Mouse (Mus musculus) CD8-positive naive resting alpha-beta T cell, adult 2 months (primary cell): Measurements from ENCODE around the gene Adprm.
"Not testable (repeated sequence)": the region's sequence is repeated elsewhere in the genome, so short reads cannot be mapped to it uniquely, and the experiment has no call there.

Experiments used
- DNase-seq, 2 experiments: peaks; one replicate each; pipeline ENCODE4 v3.0.0; 2022; ENCODE audit warnings: low read depth in 2 of 2, low spot score in 2 of 2

The Adprm gene

DNA sequence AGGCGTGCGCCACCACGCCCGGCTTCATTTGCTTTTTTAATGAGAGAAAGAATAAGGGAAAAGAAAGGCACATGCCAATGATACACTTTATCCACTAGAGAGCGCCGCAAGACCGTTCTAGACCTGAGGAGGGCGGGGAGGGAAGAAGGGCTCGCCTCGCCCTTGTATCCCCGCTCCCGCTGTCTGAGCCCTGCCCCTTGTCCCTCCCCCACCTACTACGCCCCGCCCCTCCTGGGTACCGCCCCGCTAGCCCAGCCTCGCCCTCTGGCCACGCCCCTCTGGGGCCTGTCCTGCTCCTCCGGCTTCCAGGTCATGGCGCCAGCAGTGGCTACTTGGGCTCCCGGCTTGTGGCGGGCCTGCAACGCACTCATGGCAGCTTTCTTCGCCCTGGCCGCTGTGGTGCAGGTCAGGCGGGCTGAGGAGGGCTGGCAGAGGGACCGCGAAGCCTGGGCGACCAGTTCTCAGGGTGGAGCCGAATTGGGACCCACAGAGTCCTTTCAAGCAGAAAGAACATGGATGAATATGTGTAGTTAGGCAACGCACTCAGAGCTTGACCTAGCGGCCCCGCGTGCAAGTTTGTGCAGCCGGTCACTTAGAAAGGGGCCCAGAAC lies 27.4 kb downstream of the Adprm start, which contains the start of gene Tmem220:
Gene Tmem220 (plus strand): TSS at position 288 of the 611 bp plus-strand sequence.
- DNase-seq: peak; percentile 82

DNA sequence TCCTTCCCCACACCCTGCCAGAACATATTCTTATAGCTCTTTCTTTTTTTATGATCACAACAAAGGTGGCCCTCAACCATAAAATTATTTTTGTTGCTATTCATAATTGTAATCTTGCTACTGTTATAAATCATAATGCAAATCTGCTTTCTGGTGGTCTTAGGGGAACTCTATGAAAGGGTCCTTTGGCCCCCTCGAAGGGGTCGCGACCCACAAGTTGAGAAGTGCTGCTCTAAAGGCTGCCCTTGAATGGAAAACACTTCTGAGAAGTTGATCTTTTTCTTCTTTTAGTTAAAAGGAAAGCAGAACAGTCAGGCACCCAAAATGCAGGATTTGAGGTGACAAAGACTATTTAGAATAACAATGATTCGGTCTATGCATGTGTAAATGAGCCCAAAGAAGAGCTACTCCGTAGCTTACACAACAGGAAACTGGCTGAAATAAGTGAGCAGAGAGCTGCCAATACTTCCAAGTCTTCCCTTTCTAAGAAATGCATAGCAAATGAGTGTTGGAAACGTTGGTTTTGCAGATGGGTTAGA lies 28.5 kb downstream of the Adprm start:
- DNase-seq: no peak

DNA sequence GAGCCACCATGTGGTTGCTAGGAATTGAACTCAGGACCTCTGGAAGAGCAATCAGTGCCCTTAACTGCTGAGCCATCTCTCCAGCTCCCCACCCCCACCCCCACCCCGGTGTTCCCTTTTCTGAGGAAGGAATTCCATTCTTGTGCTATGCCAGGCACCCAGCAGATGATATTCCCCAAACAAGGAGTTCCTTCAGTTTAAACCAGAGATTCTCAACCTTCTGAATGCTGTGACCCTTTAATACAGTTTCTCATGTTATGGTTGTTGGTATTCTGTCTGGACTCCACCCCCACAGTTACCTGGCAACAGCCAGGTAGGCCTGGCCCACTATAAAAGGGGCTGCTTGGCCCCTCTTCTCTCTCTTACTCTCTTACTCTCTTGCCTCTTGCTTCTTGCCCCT lies 29.2 kb downstream of the Adprm start:
- not testable (repeated sequence) for DNase-seq

DNA sequence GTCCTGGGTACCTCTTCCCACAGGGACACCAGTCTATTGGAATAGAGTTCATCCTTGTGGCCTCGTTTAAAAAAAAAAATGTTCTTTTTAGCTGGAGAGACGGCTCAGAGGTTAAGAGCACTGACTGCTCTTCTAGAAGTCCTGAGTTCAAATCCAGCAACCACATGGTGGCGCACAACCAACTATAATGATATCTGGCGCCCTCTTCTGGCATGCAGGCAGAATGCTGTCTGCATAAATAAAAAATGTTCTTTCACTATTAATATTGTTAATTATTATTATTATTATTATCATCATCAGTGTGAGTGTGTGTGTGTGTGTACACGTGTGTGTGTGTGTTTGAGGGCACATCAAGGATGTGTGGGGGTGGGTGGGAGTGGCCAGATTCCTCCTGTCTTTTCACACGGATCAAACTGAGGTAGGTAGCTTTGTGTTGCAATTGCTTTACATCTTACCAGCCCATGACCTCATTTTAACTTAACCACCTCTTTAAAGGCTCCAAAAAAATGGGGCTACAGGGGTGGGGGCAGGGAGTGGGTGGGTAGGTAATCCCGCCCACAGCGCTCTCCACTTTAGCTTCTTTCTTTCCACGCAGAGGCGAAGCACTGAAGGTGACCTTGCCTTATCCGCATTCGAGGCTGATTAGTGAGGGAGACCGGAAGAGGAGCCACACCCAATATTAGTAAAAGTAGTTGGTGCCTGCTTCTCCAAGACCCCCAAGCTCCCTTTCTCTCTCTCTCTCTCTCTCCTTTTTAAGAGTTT lies 29.9 kb downstream of the Adprm start:
- no peak for DNase-seq

DNA sequence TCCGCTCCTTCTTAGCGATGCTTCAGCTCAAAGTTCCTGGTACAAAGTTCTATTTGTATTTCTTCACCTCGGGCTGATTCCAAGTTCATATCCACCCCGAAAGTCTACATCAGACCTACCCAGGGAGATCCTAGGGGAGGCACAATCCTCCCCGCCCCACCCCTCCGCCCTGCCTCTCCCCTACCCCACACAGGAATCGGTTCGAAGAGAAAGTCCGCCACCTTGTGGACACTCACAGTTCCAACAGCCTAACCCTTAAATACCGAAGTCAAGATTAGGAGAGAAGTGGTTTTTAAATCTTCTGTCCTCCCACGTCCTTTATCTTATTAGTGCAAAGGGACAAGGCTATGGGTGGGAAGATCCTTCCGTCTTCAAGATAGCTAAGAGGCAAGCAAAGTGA lies 31.4 kb downstream of the Adprm start:
- peak; percentile 25 to 49 for DNase-seq

DNA sequence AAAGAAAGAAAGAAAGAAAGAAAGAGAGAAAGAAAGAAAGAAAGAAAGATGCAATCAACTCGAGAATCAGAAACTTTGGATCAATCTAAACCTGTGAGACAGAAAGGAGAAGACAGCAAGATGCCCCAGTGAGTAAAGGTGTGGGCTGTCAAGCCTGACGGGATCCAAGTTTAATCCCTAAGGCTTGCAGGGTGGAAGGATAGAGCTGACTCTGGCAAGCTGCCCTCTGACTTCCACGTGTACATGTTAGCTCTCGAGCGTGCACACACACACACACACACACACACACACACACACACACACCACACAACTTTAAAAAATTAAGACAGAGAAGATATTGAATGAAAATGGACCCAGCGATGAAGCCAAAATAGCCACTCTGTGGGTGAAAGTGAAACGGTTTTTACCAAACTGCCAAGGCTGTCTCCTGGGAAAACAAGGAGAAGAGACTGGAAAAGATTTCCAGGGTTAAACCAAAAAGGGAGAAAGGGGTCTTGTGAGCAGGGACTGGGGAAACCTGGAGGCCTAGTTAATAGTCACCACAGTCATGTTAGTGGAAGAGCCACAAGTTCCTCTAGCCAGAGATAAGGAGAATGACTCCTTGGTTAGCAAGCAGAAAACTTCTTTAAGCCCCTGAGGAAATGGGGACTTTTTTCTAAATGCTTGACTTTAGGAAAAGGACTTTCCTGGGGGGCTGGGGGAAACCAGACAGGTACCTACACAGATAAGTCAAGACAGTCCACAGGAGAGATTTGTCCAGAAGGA lies 32.5 kb downstream of the Adprm start:
- no peak for DNase-seq

DNA sequence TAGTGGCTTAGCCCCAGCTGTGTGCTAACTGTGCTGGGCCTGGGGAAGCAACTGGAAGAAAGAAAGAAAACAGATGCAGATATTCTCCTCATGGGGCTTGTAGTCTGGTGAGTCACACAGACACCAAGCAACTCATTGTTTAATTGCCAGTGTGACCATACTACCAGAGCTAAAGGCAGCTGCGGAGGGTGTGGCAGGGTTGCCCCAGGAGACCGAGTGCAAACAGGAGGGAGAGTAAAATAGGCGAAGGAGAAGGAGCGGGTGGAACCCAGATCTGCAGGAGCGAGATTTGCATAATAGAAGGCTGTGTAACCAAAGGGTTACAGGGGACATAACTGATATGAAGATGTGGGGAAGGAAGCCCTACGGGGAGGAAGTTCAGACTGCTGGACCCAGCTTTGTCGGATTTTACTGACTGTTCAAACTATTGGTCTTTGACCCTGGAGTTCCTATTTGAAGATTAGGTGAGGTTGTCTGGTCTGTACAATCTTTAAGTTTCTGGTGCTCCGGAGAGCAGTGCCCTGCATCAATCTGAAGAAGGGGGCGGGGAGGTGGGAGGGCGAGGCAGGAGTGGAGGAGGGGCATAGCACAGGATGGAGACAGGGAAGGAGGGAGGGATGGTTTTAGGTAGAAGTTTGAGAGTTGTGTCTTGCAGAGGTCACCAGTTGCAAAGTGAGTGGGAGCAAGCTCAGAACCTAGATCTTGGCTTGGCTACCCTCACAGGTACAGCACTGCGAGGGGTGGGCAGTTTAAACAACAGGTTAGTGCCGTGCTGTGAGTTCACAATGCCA lies 34.4 kb downstream of the Adprm start:
- no peak for DNase-seq

DNA sequence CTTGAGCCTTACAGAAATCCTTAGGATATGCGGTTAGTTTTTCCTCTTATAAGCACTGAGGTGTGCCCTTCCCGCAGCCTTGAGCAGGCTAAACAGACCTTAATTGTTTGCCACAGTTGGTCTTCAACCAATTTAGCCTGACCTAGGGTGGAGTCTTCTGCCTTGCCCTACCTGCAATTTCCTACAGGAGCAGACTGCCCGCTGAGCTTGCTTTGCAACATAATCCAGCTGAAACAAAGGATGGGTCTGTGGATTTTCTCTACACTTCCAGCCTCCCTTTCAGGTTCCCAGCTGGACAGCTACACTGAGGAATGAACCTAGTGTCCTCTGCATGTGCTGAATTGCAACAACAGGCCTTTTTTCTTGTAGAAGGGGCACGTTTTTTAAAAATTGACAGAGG lies 40.8 kb downstream of the Adprm start:
- no peak for DNase-seq

DNA sequence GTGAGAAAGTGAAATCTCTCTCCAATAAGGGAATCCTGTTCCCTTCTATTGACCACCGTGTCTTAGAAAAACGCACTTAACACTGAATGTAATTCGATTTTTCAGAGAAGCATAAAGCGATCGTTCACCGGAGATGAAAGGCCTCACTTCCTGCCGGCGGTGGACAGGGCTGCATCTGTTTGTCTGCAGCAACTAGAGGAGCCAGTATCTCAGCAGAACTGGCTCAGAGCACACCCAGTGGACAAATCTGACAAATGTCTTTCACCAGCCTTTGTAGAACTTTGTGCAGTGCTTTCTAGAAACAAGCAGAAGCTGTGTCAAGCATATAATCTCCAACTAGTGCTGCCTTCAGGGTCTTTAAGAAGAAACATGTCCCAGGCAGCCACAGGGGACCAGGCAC lies 42.0 kb downstream of the Adprm start:
- no peak for DNase-seq

DNA sequence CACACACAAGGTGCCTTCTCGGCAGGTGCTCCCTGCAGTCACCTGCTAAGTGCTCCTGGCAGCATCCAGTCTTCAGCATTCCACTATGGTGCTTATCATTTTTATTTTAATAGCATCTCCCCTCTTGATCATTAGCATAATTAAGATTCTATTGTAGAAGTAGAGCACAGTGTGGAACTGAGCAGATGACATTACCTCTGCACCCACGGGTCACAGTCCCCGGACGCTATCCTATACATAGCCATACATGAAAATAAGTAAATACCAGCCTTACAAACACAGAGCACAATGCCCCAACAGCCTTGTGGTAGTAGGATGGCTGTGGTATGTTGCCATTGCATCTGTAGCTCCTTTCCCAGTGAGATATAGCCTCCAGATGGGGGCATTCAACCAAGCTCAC lies 43.9 kb downstream of the Adprm start:
- DNase-seq: no peak

DNA sequence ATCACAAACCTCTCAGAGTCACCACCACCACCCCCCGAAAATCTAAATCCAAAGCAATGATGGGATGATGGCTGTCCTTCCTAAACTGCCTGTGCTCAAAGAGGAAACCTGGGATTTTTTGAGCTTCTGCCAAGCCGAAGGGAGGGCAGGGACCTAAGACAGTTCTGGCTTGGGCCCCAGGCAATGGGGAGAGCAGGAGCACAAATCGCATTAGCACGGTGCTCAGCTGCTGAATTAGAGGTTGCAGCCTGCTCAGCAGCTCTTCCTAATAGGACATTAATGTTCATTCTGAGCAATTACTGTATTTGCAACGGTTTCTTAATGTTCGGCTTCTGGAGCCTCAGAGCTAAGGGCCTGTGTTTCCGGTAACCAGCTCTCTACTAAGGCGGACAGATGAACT lies 44.4 kb downstream of the Adprm start:
- no peak for DNase-seq

DNA sequence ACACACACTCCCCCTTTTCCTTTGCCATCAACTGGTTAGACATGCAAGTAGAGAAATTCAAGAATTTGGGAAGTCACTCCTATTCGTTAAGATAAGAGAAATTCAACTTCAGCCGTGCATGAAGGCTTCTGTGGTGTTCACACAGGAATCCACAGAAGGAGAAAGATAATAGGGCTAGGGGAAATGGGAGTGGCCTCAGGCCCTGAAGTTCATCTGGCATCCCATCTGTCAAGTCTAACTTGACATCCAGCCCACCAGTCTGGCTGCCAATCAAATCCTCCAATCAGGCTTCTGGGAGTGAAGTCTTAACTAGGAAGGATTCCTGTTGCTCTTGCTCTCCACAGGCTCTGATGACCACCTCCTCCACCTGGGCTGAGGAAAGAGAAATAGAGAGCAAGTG lies 49.5 kb downstream of the Adprm start:
- no peak for DNase-seq

DNA sequence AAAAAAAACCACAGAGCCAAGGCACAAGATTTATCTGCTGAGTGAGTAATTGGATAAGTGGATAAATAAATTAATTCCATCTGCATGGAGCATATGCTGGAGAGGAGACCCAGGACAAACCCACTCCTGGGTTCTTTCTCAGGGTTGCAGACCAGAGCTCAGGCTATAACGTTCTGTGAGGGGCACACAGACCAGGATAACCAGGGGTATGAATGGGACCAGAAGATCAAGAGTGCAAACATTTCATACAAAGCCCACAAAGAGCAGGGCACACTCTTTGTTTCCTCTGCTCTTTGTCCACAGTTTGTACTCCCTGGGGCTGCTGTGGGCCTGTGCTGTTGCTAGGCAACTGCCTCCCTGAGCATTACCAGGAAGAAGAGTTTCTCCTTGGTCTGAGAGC lies 50.7 kb downstream of the Adprm start:
- DNase-seq: no peak

DNA sequence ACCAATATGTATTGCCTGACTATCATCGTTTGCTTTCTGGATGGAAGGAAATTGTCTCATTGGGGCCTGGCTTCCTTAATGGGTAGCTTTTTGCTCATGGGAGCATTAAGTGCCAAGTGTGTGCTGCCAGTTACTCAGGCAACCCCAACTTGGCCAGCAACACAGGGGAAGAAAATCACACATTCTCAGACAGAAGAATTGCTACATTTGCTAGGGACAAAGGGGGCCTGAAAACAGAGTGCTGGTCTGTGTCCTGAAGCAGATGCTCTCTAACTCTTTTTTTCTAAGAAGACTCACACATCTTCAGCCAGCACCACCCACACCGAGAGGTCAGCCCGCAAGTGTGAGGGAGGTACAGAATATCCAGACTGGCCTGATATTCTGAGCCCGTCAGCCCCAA lies 51.7 kb downstream of the Adprm start:
- DNase-seq: no peak

DNA sequence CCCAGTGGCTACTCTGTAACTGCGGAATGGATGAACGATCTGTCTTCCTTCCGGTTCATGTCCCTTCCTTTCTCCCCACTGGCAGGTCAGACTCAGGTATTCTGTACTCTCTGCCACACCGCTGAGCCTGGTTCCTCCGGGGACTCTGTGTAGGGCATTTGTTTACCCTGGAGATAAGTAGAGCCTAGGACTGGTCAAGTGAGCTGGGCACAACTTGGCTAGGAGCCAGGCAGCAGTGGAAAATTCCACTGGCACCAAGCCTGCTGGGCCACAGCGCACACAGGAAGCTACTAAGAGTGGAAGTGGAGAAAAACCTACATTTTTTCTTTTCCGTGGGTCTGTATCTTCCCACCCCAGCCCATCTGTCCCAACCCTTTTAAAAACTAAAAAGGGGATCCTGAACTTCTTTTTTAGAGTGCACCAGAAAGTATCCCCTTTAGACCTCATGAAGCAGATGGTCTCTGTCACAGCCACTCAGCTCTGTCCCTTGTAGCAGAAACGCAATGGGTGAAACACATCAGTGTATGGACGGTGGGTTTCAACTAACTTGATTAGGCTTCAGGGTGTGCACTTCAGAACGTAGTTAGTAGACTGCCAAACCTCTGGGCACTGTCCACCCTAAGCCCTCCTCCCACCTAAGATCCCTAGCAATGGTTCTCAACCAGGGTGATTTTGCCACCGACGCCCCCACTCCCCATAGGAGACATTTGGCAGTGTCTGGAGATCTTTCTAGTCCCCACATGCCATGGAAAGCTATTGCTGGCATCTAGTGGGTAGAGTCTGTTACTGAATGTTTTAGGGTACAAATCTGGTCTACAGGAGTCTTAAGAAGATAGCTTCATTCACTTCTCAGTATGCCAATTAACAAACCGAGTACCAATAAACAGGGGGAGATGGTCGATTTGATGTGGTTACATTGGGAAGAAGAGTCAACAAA lies 53.7 kb downstream of the Adprm start:
- no peak for DNase-seq

DNA sequence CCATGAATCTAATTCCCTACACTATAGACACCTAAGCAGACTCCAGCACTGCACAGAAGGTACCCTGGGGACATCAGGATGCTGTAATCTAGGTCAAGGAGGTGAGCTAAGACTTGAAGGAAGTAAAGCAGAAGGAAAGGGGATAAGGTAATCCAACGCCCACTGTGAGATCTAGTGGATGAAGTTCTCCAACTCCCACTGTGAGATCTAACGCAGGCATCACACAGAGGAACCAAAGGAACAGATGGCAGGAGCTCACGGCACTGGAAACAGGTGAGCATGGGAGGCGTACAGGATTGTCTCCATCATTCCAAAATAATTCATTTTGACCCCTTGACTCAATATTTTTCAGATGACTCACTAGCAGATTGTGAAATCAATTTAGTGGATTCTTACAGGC lies 55.9 kb downstream of the Adprm start:
- no peak for DNase-seq

DNA sequence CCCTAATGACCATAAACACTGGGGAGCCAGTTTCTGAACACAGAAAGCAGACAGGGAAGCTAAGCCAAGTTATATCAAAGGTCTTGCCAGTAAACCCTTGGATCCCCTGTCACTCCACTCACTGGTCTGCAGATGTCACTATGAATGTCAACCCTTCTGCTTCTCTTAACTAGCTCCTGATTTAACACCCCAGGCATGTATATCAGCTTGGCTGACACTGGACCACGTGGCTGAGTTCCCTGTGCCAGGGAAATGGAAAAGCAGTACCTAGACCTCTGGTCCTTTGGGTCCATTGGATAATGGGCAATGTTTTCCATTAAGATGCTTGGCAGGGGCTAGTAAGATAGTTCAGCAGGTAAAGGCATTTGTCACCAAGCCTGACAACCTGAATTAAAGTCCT lies 58.7 kb downstream of the Adprm start:
- no peak for DNase-seq

DNA sequence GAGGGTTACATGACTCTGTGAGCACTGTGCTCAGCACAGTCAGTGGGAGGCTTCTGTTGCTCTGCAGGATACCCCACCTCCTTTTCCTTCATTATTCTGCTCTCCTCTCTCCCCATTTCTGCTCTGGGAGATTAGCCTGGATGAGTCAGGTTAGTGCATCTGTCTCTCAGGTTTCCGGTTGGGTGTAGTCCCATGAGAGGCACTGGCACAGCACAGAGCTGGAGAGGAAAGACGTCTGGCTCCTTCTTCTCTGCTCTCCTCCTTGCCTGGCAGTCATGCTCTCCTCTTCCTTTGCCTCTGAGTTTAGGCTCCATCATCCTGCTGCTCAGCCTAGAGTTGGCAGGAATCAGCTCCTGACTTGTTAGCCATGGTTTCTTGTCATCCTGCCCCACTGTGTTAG lies 60.2 kb downstream of the Adprm start:
- no peak for DNase-seq
